Mouse (Mus musculus) WW6 (cell line): ENCODE results near the gene Cat.

Experiments used
- DNase-seq: peaks from one replicate; pipeline ENCODE4 v3.0.0-alpha.2; 2013; ENCODE audit warnings: low read depth, low spot score

Cat gene

DNA sequence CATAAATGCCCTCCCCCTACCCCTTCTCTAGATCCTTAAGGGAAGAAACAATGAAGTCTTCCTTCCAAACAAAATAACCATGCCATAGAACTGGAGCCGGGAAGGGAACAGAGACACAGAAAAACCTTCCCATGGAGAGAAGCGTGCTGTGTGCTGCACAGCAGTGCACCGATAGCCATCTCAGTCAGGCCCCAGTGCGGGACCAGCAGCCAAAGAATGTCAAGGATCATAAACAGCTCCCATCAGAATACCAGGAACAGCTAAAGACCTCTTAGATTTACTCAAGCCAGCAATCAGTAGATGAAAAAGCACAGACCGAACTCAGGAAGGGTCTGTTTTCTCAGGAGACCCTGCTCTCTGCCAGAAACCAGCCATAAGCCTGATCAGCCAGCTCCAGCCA is 48.4 kb downstream of the Cat start:
- DNase-seq = no peak

DNA sequence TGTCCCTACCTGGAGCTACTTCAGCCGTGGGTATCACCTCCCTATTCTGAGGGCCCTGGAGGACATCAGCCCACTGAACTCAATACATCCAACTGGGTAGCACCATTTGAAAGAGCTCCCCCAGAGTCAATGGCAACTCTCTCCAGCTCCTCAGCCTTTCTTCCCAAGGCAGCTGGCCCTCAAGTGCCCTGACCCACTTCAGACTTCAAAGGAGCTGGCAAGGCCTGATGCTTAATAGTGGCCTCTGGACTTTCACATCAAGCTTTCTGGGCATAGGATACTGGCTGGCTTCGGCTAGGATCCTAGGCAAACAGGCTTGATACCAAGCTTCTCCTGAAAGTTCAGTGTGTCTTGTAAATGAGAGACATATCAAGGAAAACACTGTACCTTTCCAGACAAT is 49.9 kb downstream of the Cat start:
- DNase-seq = no peak

DNA sequence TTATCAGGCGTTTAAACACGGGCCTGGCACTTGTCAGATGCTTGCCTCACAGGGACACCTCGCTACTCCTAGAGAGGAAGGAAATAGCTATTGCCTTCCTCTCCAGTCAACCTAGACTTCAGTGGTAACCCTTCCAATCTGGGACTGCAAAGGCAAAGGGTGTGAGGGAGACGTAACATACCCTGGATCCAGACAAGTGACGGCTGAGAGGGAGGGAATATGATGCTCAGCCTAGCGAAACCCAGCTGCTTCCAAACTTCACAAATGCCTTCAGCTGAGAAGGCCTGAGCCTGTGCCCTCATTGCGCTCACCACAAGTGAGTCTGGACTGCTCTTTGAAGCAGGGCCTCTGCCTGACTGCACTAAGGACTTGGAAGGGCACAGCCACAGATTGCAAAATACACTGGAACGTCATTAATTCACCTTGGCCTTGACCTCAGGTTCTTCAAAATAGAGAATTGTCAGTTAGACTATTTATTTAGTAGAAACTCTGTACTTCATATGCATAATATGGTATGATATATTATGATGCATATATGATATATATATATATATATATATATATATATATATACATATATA is 52.2 kb downstream of the Cat start:
- no peak for DNase-seq

DNA sequence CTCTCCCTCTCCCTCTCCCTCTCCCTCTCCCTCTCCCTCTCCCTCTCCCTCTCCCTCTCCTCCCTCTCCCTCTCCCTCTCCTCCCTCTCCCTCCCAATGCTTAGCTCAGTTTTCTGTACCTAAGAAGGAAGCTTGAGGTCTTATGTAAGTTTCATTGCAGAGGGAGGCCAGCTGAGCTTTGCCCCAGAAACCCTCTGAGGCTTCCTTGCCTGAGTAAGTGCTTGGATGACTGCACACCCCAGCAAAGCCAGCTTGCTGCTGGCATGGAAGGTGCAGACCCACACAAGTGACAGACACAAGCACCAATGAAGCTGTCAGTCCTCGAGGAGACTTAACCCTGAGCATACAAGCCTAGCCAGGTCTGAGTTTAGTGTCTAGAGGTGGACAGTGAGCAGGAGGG is 54.2 kb downstream of the Cat start:
- DNase-seq = no peak

DNA sequence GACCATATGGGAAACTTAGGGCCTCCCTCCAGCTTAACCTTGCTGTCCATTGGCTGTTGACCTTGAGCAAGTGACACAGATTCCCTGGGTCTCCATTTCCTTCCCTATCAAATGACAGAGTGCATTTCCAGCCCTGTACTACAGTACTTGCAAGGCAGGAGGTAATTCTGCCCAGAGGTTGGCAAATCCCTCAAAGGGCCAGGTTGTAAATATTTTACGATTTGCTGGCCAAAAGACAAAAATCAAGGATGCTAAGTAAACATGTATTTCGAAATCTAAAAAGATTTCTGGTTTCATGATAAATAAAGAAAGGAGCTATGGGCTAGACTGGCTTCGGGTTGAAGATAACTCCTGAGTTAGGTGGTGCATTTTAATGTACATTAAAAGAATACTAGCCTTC is 56.6 kb downstream of the Cat start:
- DNase-seq = no peak

DNA sequence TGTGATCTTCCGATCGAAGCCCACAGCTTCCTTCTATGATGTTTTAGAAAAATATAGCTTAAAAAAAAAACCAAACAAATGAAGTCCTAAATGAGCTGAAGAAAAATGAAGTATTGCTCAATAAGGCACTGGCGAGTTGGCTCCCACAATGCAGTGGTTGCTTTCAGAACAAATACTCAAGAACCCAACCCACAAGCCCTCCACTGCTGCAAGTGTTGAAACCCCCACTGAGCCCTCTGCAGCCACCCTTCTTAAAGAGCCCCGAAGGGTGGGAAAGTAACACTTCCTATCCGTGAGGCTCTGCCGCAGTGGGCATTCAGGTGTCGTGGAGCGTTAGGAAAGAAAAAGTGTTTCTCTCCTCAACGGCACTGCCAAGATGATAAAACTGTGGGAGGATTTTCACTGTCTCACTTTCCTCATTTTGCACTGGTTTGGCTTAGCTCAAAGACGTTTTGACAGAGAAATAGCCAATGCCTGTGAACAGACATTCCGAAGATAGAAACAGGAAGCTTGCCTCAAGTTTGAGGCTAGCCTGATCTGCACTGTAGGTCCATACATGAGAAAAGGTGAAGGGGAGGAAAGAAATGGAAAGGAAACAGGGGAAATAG is 59.4 kb downstream of the Cat start:
- DNase-seq = no peak

DNA sequence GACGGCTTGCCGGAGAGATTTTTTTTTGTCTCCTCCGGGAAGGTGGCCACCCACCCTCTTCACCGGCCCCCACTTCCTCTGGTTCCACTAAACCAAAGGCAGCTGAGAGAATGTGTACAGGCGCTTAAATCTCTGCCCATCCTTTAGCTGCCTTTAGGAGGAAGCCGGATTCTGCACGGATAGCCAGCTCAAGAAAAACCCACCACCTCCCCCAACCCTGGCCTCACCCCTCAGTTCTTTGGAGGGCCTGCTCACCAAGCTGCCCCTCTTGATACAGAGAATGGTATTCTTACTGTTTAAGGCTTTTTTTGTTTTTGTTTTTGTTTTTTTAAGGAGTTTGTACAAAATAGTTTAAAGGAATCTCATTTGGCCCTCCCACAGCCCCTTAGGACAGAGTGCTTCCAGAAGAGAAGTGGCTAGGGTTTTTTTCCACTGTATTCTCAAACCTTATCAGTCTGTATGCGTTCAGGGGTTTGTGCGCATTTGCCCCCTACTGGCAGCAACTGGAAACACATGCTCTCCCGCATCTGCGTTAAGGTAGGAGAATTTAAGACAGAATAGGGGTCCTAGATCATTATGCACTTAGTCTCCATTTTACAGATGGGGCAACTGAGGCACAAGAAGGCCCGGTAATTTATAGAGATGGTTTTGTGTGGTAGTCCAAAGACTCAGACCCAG is 60.5 kb downstream of the Cat start:
- peak; percentile 39 for DNase-seq

DNA sequence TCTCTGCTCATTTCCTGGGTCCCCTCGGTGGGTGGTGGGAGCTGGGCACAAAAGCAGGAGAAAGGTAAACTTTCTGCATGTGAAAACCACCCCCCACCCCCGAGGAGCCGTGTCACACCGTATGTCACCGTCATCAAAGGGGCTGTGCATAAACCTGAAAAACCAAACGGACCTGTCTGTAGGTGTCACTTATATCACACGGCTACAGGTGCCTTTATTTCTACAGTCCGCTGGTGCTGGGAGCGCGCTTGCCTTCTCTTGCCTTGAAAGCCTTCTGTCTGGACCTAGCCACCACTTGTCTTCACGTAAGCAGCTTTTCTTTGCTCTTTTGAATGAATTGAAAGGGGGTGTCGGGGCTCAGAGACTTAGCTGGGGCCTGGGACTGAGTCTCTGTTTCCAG is 61.1 kb downstream of the Cat start:
- DNase-seq = no peak

DNA sequence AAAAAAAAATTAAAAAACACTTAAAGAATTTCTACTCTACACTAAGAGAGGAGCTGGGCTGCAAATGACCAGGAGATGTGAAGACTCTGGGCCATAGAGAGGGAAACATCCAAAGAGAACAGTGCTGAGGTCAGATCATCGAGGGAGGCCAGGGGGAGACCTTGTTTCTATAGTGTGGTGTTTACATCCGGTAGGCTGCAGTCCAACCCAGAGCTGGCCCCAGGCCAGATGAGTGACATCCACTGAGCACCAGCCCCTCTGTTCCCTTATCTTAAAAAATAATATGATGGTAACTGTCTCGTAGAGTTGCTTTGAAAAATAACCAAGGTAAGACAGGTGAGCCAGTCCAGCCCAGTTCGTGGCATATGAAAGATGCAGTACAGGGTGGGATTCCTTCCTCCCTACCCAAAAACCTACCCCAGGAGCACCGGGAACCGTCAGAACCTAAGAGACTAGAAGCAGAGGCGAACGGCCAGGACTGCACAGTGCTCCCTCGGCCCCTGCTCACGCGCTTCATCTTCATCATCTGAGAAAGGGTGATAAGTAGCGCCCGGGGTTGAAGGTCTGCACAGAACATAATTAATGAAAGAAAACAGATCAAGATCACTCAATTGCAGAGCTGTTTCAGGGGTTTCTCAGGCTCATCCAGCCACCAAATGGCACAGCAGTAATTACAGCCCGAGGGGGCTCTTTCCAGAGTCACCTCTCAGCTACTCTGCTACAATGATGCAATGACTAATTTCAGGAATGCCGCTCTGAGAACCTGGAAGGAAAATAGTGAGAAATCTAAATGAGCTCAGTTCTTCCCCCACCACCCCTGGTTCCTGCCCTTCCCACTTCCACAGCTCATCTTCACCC is 64.1 kb downstream of the Cat start:
- DNase-seq = no peak

DNA sequence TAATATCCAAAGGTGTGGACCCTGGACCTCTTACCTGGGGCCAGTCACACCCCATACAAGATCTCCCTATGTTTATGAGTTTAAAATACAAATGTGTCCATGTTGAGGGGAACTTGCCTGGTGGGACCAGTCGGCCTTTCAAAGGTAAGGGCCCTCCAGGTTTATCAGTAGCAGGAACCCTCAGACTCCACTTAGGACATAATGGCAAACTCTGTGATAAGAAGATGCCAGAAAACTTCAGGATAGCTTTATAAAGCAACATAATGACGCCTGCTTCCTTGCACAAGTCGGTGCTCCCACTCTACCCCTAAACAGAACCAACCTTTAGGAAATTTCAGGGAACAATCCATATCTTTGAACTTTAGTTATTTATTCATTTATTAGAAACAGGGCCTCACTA is 69.2 kb downstream of the Cat start:
- no peak for DNase-seq

DNA sequence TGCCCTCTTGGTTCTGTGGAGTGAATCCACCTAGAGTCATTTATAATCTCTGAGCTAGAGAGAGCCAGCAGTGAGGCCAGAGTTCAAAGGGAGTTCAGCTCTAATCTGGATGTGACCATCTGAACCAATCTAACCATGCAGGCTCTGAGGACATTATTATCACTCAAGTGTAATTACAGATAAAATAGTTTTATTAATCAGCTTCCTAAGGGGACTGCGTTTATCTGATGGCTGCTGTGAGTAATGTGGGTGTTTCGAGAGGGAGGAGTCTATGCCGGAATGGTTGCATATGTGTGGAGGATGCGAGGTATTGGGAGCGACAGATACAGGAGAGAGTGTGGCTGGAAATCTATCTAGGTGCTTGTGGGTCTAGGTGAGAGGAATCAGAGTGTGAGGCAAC is 71.6 kb downstream of the Cat start:
- DNase-seq = no peak

DNA sequence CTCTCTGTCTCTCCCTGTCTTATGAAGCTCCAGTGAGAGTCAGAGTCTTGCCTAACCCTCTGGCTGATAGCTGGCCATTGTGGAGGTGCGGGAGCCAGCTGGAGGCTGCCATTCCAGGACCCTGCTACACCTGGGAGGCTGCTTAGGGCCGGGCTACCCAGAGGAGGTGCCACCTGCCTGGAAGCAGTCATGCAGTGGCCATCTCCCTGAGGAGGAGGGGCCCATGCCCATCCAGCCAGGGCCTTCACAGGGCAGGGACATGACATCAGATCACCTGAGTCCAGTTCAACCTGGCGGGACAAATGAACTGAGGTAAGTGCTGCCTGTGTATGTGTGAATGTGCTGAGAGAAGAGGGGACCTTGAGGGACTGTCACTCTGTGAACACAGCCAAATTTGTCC is 73.1 kb downstream of the Cat start:
- no peak for DNase-seq

DNA sequence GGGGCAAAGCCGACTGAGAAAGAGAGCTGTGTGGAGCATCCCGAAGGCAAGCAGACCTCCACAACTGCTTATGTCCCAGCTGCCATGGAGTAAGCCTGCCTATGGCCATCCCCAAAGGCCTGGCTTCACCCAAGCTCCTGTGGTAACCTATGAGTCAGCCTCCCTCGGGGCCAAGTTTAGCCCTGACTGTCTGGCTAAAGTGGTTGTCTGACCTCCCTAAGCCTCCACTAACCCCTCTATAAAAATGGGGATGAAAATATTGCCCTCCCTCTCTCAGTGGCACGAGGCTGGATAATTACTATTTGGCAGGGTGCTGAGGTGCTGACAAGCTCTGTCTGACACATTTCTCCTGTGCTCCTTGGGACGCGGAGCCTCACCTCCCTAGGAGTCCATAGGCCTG is 73.6 kb downstream of the Cat start, which contains the start of gene Elf5:
Elf5 (plus strand) TSS at position 341 of the 400 bp plus-strand sequence.
- no peak for DNase-seq

DNA sequence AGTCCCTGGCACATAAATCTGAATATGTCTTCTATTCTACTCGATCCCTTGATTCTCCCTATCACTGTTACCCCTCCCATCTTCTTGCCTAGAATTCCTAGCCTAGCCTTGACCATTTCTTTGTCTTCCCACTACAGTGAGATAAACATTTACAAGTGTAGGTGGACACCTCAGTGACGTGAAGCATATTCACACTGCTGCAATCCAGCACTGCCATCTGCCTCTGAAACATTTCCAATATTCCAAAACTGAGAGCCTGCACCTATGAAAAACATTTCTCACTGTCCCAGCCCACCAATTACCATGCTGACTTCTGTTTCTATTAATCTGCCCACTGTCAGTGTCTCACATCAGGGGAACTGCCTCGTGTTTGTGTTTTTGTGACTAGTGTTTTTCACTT is 78.7 kb downstream of the Cat start:
- no peak for DNase-seq
